In genomic region chr17:86753931-86754805, GRCm38 (mm10) we compare ENCODE assay signal across 9 mouse cellular contexts. TPM values are rescaled to one million over a fixed set of nuclear protein-coding genes. Genes with fewer than 3 reads are reported as not detected.
A peak's percentile ranks its signal among the peaks of the same experiment; 100 is the strongest.
DNase-seq lines count a peak whose midpoint lies in the region; ATAC-seq lines count a peak whose summit lies in the region.
"Had no signal": no experiment of that assay in that cellular context is flagged by ENCODE, and none has a peak within 500 bp of the region (broad histone marks: within the 10 kb centered on the region; RNA-seq: fewer than 3 reads in every experiment).

No protein-coding gene starts in this region.

- H3K36me3 ChIP-seq in embryonic facial prominence, embryonic 14.5 days (ENCODE audit: control insufficient read depth, insufficient read depth, low read length), result no peaks in the 10 kb centered on the region
- H3K36me3 ChIP-seq in heart, embryonic 16.5 days (ENCODE audit: control insufficient read depth, insufficient read depth), result no peaks in the 10 kb centered on the region
- no peaks in the 10 kb centered on the region for H3K36me3 ChIP-seq in macrophage (ENCODE audit: inconsistent target)
- H3K36me3 ChIP-seq: G1E had no signal

- peak; percentile 53 for ATAC-seq in embryonic facial prominence, embryonic 14.5 days (ENCODE audit: low read depth)
- ATAC-seq in heart, embryonic 16.5 days (replicated peaks; ENCODE audit: extremely low read depth, insufficient read depth, low FRiP score), result 0 out of 2 replicates have a peak, but pooled peaks have one; percentile 35

- H3K27me3 ChIP-seq in embryonic facial prominence, embryonic 14.5 days (replicated peaks; ENCODE audit: control insufficient read depth, insufficient read depth, low read length), result peaks cover 51% of the 10 kb centered on the region
- H3K27me3 ChIP-seq in heart, embryonic 16.5 days (ENCODE audit: control insufficient read depth, insufficient read depth, low read length), result peaks cover 14% of the 10 kb centered on the region

- under 1% methylated on average over 53 of the region's 55 CpGs for WGBS in embryonic facial prominence, embryonic 14.5 days
- WGBS in heart, embryonic 16.5 days, result under 1% methylated on average over 55 of the region's 55 CpGs
- 1% methylated on average over 53 of the region's 55 CpGs for WGBS in macrophage (ENCODE audit: missing documents)

- H3K4me3 ChIP-seq in embryonic facial prominence, embryonic 14.5 days (ENCODE audit: low read depth, low read length), result peak overlapping the region; percentile 58
- H3K4me3 ChIP-seq in heart, embryonic 16.5 days (ENCODE audit: low read length), result peak overlapping the region; percentile 79
- H3K4me3 ChIP-seq in macrophage (ENCODE audit: inconsistent target), result peak overlapping the region; percentile 43

- H3K79me2 ChIP-seq in macrophage (ENCODE audit: inconsistent target), result no peaks in the 10 kb centered on the region

- no peak overlapping the region for H3K27ac ChIP-seq in embryonic facial prominence, embryonic 14.5 days (replicated peaks; ENCODE audit: low read depth, low read length)
- H3K27ac ChIP-seq in heart, embryonic 16.5 days (ENCODE audit: low read length), result peak overlapping the region; percentile 55
- H3K27ac ChIP-seq in macrophage, result no peak overlapping the region

- peak overlapping the region; percentile 96 for H3K4me2 ChIP-seq in embryonic facial prominence, embryonic 14.5 days (ENCODE audit: low read depth, low read length)
- peak overlapping the region; percentile 99 for H3K4me2 ChIP-seq in heart, embryonic 16.5 days (ENCODE audit: low read depth, low read length)

- peaks cover 14% of the 10 kb centered on the region; the same call in 1 of the 2 replicates for H3K4me1 ChIP-seq in embryonic facial prominence, embryonic 14.5 days (ENCODE audit: control insufficient read depth, insufficient read depth, low read length)
- peaks cover 11% of the 10 kb centered on the region for H3K4me1 ChIP-seq in heart, embryonic 16.5 days (ENCODE audit: control insufficient read depth, insufficient read depth, low read length)

- no peaks in the 10 kb centered on the region for H3K9me3 ChIP-seq in embryonic facial prominence, embryonic 14.5 days (ENCODE audit: control insufficient read depth, low read length)
- H3K9me3 ChIP-seq in heart, embryonic 16.5 days (replicated peaks; ENCODE audit: control insufficient read depth, low read length), result no peaks in the 10 kb centered on the region

- H3K9ac ChIP-seq in embryonic facial prominence, embryonic 14.5 days (ENCODE audit: low read depth, low read length), result peak overlapping the region; percentile 54
- peak overlapping the region; percentile 78 for H3K9ac ChIP-seq in heart, embryonic 16.5 days (ENCODE audit: low read length)

- DNase-seq in embryo, embryonic 11 days, result peak; percentile 60
- no peak for DNase-seq in embryo, embryonic 10.5 days (ENCODE audit: low spot score)
- peak; percentile 71 for DNase-seq in embryonic facial prominence, embryonic 14.5 days (ENCODE audit: low spot score)
- peak; percentile 87 for DNase-seq in kidney, postnatal 10 days
- DNase-seq in retina, postnatal 1 day, result peak; percentile 55
- DNase-seq in layer of hippocampus, adult 8-10 months (ENCODE audit: low spot score in 2 of 2), result no peak

RNA-seq across cellular contexts. Expression of gene Epas1, which starts 0.7 kb away (rescaled TPM):
- 10.9 and 14.3 TPM in 2 replicates for polyA plus RNA-seq in embryonic facial prominence, embryonic 14.5 days (2014; fragmentation: Nextera tagmentation; extraction: Ambion mirVana)
- polyA plus RNA-seq in heart, embryonic 16.5 days (2015; fragmentation: Nextera tagmentation; extraction: Ambion mirVana), result 7.9 and 8.2 TPM in 2 replicates
- total RNA-seq in macrophage (2018; cell fraction: chromatin; rRNA removed), result 1 to 10 TPM in 7 of 26 experiments, under 1 TPM in 13, not detected in 6; 0.08 to 6.3 (median 0.74) TPM
- total RNA-seq in macrophage (2018; cell fraction: cytosol; rRNA removed), result 1 to 10 TPM in 14 of 26 experiments, under 1 TPM in 12; 0.25 to 7.1 (median 2.9) TPM
- total RNA-seq in macrophage (2018; cell fraction: nucleus; rRNA removed), result 1 to 10 TPM in 13 of 26 experiments, under 1 TPM in 13; 0.12 to 5.6 (median 0.95) TPM
- 1.8 to 9.6 TPM (median 6.8 TPM) in 3 replicates for polyA plus RNA-seq in macrophage (2018)
- total RNA-seq in layer of hippocampus, adult 8-10 months (2022), result 10 to 100 TPM; 89.6 to 95.2 (median 94.2) TPM
- polyA plus RNA-seq: G1E had no signal

Comparison
In these comparisons a context has a peak if more than half of its experiments do, and no peak if none do; other contexts are left out.
1. DNase-seq: peak in embryo, embryonic 11 days (single experiment), embryonic facial prominence, embryonic 14.5 days (single experiment), kidney, postnatal 10 days (single experiment) and retina, postnatal 1 day (single experiment); none in embryo, embryonic 10.5 days (single experiment) and layer of hippocampus, adult 8-10 months (0 of 2).
2. Peak in every context shown above with its lines, with median percentiles within 50 percentile points of each other: H3K4me3 ChIP-seq.